Mouse (Mus musculus): ENCODE results near the gene Cyb5d1.
A peak's percentile ranks its signal among the peaks of the same experiment; 100 is the strongest.

Gene Cyb5d1

GRCm38 (mm10) chr11:69415668-69416451 is 20.4 kb upstream of the Cyb5d1 start:
- DNase-seq = peak; percentile 76

GRCm38 (mm10) chr11:69415327-69415667 is 19.9 kb upstream of the Cyb5d1 start:
- DNase-seq = no peak

- peak; percentile 38 for DNase-seq
These were observed 19.2 kb upstream of the Cyb5d1 start for GRCm38 (mm10) chr11:69414421-69415326.

GRCm38 (mm10) chr11:69413221-69414181 is 18.1 kb upstream of the Cyb5d1 start, which contains the start of gene Kdm6b:
Gene Kdm6b, minus strand, starts transcription at chr11:69413675.
- DNase-seq = peak; percentile 71

GRCm38 (mm10) chr11:69412548-69412947 is 17.1 kb upstream of the Cyb5d1 start:
- no peak for DNase-seq

GRCm38 (mm10) chr11:69411538-69412203 is 16.2 kb upstream of the Cyb5d1 start:
- DNase-seq = peak; percentile 69

GRCm38 (mm10) chr11:69411073-69411535 is 15.7 kb upstream of the Cyb5d1 start:
- DNase-seq = peak; percentile 92

- DNase-seq = peak; percentile 78
These were observed 15.1 kb upstream of the Cyb5d1 start for GRCm38 (mm10) chr11:69410310-69411072.

- DNase-seq = no peak
These were observed 14.5 kb upstream of the Cyb5d1 start for GRCm38 (mm10) chr11:69410045-69410309.

GRCm38 (mm10) chr11:69409378-69410044 is 14.1 kb upstream of the Cyb5d1 start:
- DNase-seq = peak; percentile 94

- peak; percentile 77 for DNase-seq
These were observed 13.3 kb upstream of the Cyb5d1 start for GRCm38 (mm10) chr11:69408541-69409377.

- no peak for DNase-seq
These were observed 12.2 kb upstream of the Cyb5d1 start for GRCm38 (mm10) chr11:69407724-69408004.

GRCm38 (mm10) chr11:69406867-69407723 is 11.7 kb upstream of the Cyb5d1 start:
- no peak for DNase-seq

- no peak for DNase-seq
These were observed 10.9 kb upstream of the Cyb5d1 start for GRCm38 (mm10) chr11:69406282-69406681.

GRCm38 (mm10) chr11:69405397-69406200 is 10.2 kb upstream of the Cyb5d1 start:
- DNase-seq = no peak

- DNase-seq = no peak
These were observed 9.4 kb upstream of the Cyb5d1 start for GRCm38 (mm10) chr11:69404595-69405396.

Data from thymus, postnatal 25 days (tissue).